Mouse (Mus musculus): ENCODE data around the gene Olfr820. TPM values are rescaled to one million over a fixed set of nuclear protein-coding genes. Genes with fewer than 3 reads are reported as not detected.
"Not testable (repeated sequence)": the region's sequence is repeated elsewhere in the genome, so short reads cannot be mapped to it uniquely, and the experiment has no call there.

The Olfr820 gene
- not detected in 2 replicates for polyA plus RNA-seq (2011; ENCODE audit: insufficient read depth, insufficient read length, low read depth, missing spikeins)

- Histone ChIP-seq H3K9ac (ENCODE audit: low read depth, poor library complexity, severe bottlenecking) (no peak within 1 kb of the TSS), H3K4me1 (ENCODE audit: control insufficient read depth, insufficient read depth, low read length) (no peaks in the 10 kb centered on the region), H3K27ac (ENCODE audit: insufficient read depth, low read length) (no peak within 1 kb of the TSS), H3K9me3 (replicated peaks; ENCODE audit: control insufficient read depth, insufficient read depth, low read length, poor library complexity, severe bottlenecking) (no peaks in the 10 kb centered on the region), H3K27me3 (ENCODE audit: control insufficient read depth, insufficient read depth, low read length, poor library complexity, severe bottlenecking) (no peaks in the 10 kb centered on the region), H3K4me3 (ENCODE audit: low read depth, low read length) (no peak within 1 kb of the TSS), H3K36me3 (ENCODE audit: control insufficient read depth, insufficient read depth, low read length, poor library complexity, severe bottlenecking) (no peaks in the 10 kb centered on the region)
- TF ChIP-seq POLR2A (IDR thresholded peaks at IDR 0.05; ENCODE audit: insufficient read depth, low read length) (no peak), CTCF (IDR thresholded peaks at IDR 0.05; ENCODE audit: low read depth, low read length) (no peak), EP300 (IDR thresholded peaks at IDR 0.05; ENCODE audit: insufficient read depth, low read depth, low read length) (no peak)
These were observed at the start of gene Olfr820 for GRCm38 (mm10) chr10:130012321-130012720. TSS of gene Olfr820 (plus strand) at chr10:130012621.

DNA sequence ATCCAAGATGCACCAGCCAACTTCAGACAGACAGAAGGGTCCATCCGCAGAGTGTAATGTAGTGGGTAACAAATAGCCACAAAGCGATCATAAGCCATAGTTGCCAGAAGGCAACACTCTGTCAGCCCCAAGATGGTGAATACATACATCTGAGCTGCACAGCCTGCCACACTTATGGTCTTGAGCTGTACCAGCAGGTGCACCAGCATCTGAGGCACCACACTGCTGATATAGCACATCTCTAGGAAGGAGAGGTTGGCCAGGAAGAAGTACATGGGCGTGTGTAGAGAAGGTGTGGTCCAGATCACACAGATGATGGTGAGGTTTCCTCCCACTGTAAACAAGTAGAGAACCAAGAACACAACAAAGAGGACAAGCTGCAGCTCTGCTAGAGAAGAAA lies 46.2 kb upstream of the Olfr820 start:
- H3K27me3 ChIP-seq (ENCODE audit: control insufficient read depth, insufficient read depth, low read length, poor library complexity, severe bottlenecking); H3K27ac ChIP-seq (ENCODE audit: insufficient read depth, low read length); H3K4me3 ChIP-seq (ENCODE audit: low read depth, low read length); H3K36me3 ChIP-seq (ENCODE audit: control insufficient read depth, insufficient read depth, low read length, poor library complexity, severe bottlenecking); H3K9ac ChIP-seq (ENCODE audit: low read depth, poor library complexity, severe bottlenecking); H3K9me3 ChIP-seq (replicated peaks; ENCODE audit: control insufficient read depth, insufficient read depth, low read length, poor library complexity, severe bottlenecking); H3K4me1 ChIP-seq (ENCODE audit: control insufficient read depth, insufficient read depth, low read length): not testable (repeated sequence)

DNA sequence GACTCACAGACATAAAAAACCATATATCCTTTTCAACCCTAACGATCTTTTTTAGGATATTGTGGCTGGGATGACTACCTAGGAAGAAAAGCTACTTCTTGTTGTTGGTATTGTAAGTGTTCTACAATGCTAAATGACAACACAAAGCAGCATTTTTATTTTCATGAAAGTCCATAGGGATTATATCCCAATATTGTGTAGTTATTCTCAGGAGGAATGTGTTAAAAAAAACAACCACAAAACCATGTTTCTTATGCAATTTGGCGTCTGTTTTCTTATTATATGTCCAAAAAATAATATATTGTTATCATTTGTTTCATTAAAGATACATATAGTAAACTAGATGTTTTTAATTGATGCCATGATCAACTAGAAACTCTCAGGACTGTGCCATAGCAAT lies 45.3 kb upstream of the Olfr820 start, which contains the start of gene Olfr819:
TSS of gene Olfr819 (minus strand) at position 101 of the 400 bp plus-strand sequence.
- not testable (repeated sequence) for H3K4me1 ChIP-seq (ENCODE audit: control insufficient read depth, insufficient read depth, low read length); H3K27ac ChIP-seq (ENCODE audit: insufficient read depth, low read length); H3K4me3 ChIP-seq (ENCODE audit: low read depth, low read length); H3K27me3 ChIP-seq (ENCODE audit: control insufficient read depth, insufficient read depth, low read length, poor library complexity, severe bottlenecking); H3K9me3 ChIP-seq (replicated peaks; ENCODE audit: control insufficient read depth, insufficient read depth, low read length, poor library complexity, severe bottlenecking); H3K36me3 ChIP-seq (ENCODE audit: control insufficient read depth, insufficient read depth, low read length, poor library complexity, severe bottlenecking); H3K9ac ChIP-seq (ENCODE audit: low read depth, poor library complexity, severe bottlenecking)

- not testable (repeated sequence) for H3K27ac ChIP-seq (ENCODE audit: insufficient read depth, low read length); H3K36me3 ChIP-seq (ENCODE audit: control insufficient read depth, insufficient read depth, low read length, poor library complexity, severe bottlenecking); H3K4me3 ChIP-seq (ENCODE audit: low read depth, low read length); H3K4me1 ChIP-seq (ENCODE audit: control insufficient read depth, insufficient read depth, low read length); H3K27me3 ChIP-seq (ENCODE audit: control insufficient read depth, insufficient read depth, low read length, poor library complexity, severe bottlenecking); H3K9ac ChIP-seq (ENCODE audit: low read depth, poor library complexity, severe bottlenecking); H3K9me3 ChIP-seq (replicated peaks; ENCODE audit: control insufficient read depth, insufficient read depth, low read length, poor library complexity, severe bottlenecking)
These were observed 39.4 kb upstream of the Olfr820 start for GRCm38 (mm10) chr10:129972994-129973393.

DNA sequence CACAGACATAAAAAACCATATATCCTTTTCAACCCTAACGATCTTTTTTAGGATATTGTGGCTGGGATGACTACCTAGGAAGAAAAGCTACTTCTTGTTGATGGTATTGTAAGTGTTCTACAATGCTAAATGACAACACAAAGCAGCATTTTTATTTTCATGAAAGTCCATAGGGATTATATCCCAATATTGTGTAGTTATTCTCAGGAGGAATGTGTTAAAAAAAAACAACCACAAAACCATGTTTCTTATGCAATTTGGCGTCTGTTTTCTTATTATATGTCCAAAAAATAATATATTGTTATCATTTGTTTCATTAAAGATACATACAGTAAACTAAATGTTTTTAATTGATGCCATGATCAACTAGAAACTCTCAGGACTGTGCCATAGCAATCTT lies 36.4 kb upstream of the Olfr820 start, which contains the start of gene Olfr247:
TSS of gene Olfr247 (minus strand) at position 101 of the 400 bp plus-strand sequence.
- not testable (repeated sequence) for H3K9me3 ChIP-seq (replicated peaks; ENCODE audit: control insufficient read depth, insufficient read depth, low read length, poor library complexity, severe bottlenecking); H3K27ac ChIP-seq (ENCODE audit: insufficient read depth, low read length); H3K4me1 ChIP-seq (ENCODE audit: control insufficient read depth, insufficient read depth, low read length); H3K36me3 ChIP-seq (ENCODE audit: control insufficient read depth, insufficient read depth, low read length, poor library complexity, severe bottlenecking); H3K4me3 ChIP-seq (ENCODE audit: low read depth, low read length); H3K27me3 ChIP-seq (ENCODE audit: control insufficient read depth, insufficient read depth, low read length, poor library complexity, severe bottlenecking); H3K9ac ChIP-seq (ENCODE audit: low read depth, poor library complexity, severe bottlenecking)

DNA sequence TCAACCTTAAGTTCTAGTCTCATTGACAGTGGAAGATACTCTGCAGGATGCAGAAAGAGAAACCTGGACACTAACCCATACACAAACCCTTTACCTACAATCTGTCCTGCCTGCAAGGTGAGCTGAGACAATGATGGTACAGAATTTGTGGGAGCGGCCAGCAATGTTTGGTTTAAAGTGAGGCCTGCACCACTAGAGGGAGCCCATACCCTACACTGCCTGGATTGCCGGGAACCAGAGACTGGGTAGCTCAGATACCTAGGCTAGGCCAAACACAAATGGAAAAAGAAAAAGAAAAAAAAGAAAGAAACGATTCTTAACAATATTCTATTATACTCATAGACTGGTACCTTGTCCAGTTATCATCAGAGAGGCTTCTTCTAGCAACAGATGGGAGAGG lies 30.6 kb upstream of the Olfr820 start:
- not testable (repeated sequence) for H3K27me3 ChIP-seq (ENCODE audit: control insufficient read depth, insufficient read depth, low read length, poor library complexity, severe bottlenecking); H3K36me3 ChIP-seq (ENCODE audit: control insufficient read depth, insufficient read depth, low read length, poor library complexity, severe bottlenecking); H3K4me3 ChIP-seq (ENCODE audit: low read depth, low read length); H3K9me3 ChIP-seq (replicated peaks; ENCODE audit: control insufficient read depth, insufficient read depth, low read length, poor library complexity, severe bottlenecking); H3K27ac ChIP-seq (ENCODE audit: insufficient read depth, low read length); H3K4me1 ChIP-seq (ENCODE audit: control insufficient read depth, insufficient read depth, low read length); H3K9ac ChIP-seq (ENCODE audit: low read depth, poor library complexity, severe bottlenecking)

DNA sequence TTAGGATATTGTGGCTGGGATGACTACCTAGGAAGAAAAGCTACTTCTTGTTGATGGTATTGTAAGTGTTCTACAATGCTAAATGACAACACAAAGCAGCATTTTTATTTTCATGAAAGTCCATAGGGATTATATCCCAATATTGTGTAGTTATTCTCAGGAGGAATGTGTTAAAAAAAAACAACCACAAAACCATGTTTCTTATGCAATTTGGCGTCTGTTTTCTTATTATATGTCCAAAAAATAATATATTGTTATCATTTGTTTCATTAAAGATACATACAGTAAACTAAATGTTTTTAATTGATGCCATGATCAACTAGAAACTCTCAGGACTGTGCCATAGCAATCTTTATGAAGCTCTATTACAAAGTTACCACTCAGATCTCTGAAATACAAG lies 27.5 kb upstream of the Olfr820 start, which contains the start of gene Gm10310:
TSS of gene Gm10310 (minus strand) at position 101 of the 400 bp plus-strand sequence.
- H3K36me3 ChIP-seq (ENCODE audit: control insufficient read depth, insufficient read depth, low read length, poor library complexity, severe bottlenecking); H3K9me3 ChIP-seq (replicated peaks; ENCODE audit: control insufficient read depth, insufficient read depth, low read length, poor library complexity, severe bottlenecking); H3K9ac ChIP-seq (ENCODE audit: low read depth, poor library complexity, severe bottlenecking); H3K27me3 ChIP-seq (ENCODE audit: control insufficient read depth, insufficient read depth, low read length, poor library complexity, severe bottlenecking); H3K4me3 ChIP-seq (ENCODE audit: low read depth, low read length); H3K27ac ChIP-seq (ENCODE audit: insufficient read depth, low read length); H3K4me1 ChIP-seq (ENCODE audit: control insufficient read depth, insufficient read depth, low read length): not testable (repeated sequence)
